Mouse (Mus musculus): ENCODE measurements around the gene Tgif2.
"Not testable (repeated sequence)": the region's sequence is repeated elsewhere in the genome, so short reads cannot be mapped to it uniquely, and the experiment has no call there.

Gene Tgif2

DNA sequence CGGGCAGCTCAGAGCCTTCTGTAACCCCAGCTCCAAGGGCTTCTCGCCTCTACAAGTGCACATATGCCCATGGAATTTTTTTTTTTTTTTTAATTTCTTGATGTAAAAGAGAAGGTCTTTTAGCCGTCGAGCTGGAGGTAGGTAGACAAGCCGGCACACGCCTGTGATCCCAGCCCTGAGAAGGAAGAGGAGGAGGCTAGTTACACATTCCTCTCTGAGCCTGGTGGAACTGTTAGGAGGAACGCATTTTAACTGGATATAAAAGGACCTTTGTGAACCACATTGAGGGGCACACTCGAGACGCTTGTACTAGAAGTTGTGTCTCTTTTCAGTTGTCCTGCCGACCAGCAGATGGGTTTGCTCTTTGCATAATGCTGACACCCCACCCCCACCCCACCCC is 4.9 kb downstream of the Tgif2 start:
- DNase-seq, result peak; percentile 9

DNA sequence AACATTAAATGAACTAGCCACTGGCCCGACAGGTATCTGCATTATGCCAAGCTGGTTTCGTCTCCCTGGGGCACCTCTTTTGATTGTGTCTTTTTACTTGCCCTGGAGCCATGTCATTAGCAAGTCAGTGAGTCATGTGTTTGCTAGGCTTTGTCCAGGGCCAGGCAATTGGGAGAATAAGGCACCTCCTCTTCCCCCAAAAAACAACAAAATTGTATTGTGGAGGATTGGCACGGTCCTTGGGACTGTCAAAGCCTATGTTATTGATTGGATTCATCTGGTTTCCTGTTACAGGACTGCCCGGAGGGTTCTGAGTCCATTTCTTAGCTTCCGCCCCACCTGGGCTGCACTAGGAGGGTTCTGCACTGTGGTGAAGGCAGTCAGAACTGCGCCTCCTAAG is 7.8 kb downstream of the Tgif2 start:
- DNase-seq, result no peak

DNA sequence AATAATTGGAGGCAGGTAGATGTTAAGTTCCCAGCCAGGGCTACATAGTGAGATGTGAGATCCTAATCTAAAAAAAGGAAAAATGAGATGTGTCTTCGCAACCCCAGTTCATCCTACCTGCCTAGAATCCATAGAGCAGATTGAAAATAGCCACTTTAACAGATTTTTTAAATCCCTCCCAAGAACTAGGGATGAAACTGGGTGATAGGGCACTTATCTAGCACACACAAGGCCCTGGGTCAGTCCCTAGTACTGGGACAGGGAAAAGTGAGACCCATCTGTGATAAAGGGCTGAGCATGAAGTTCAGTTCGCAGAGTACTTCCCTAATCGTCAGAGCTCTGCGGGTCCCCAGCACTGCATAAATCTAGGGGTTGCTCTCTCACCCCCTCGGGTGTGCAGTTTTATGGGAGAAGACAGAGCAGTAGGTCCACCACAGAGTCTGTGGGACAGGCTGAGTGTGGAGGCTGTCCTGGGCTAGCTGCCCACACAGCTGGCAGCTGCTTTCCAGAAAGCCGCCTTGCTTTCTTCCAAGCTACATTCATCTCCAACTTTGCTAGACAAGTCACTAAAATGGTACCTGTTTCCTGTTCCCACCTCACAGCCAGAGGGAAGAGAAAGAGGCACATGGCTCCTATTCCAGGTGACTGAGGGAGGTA is 8.8 kb downstream of the Tgif2 start:
- no peak for DNase-seq

GRCm38 (mm10) chr2:156850505-156850904 is 10.7 kb downstream of the Tgif2 start:
- no peak for DNase-seq

GRCm38 (mm10) chr2:156853584-156853983 is 13.8 kb downstream of the Tgif2 start:
- not testable (repeated sequence) for DNase-seq

DNA sequence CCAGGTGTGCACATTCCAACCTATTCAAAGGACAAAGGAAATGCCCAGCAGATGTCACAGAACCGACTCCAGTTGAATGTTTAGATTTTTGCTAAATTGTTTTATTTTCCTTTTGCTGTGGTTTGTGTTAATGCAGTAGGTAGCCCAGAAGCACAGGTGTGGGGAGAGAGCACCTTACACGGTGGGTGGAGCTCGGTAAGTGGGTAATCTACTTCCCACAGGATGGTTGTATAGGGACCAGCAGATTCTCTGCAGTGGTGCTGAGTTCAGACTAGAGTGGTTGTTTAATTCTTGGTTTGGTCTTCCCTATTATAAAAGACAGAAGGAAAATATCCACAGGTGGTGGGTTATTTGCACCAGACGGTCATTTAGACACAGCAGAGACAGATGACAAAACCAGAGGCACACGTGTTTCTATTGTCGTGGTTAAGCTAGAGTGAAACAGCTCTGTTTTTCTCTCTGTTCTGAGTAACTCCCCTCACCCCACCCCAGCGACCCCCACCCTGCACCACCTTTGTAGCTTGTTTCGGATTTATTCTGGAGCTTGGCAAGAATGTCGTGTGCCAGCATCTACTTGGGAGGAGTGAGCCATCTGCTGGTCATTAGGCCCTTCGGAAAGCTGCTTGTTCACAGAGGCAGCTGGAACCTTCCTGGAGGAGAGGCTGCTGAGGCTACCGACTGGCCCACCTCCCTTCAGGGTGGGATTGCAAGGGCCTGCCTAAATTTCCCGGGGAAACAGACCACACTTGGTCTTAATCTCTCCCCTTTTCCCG is 14.4 kb downstream of the Tgif2 start:
- DNase-seq, result peak; percentile 66

- no peak for DNase-seq
Measured at GRCm38 (mm10) chr2:156856311-156856710, 16.5 kb downstream of the Tgif2 start.

GRCm38 (mm10) chr2:156857385-156857791 is 17.6 kb downstream of the Tgif2 start:
- no peak for DNase-seq

DNA sequence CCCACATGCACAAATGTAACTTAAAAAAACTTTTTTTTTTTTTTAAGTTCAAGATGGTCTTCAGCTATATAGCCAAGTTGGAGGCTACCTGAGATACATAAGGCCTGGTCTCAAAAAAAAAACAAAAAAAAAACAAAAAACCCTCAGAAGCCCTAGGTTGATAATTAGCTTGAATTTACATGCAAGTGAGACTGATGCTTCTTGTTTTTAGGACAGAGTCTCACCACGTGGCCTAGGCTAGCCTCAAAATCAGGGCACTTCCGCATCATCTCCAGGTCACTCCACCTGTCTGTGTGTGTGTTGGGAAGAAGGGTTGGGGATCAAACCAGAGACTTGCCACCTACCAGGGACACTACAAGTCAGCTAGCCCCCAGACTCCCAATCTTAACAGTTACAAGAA is 18.0 kb downstream of the Tgif2 start, which contains the start of gene 4930518I15Rik:
Gene 4930518I15Rik (minus strand): TSS at position 112 of the 400 bp plus-strand sequence.
- no peak for DNase-seq

DNA sequence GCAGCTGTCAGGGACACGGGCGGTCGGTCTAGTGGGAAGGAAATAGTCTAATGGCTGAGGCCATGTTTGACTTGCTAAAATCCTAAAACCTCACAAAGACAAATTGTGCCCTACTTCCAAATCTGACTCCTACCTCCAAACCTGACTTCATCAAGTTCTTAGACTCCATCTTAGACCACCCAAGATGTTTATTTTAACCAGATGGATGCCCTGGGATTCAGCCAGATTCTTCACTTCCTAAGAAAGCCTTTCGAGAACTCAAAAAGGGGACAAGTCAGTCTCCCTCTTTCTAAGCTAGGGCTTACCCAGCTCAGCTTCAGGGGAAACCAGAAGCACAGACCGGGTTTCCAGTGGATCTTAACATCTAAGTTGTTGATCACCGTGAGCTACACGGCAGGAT is 18.9 kb downstream of the Tgif2 start:
- DNase-seq, result no peak

DNA sequence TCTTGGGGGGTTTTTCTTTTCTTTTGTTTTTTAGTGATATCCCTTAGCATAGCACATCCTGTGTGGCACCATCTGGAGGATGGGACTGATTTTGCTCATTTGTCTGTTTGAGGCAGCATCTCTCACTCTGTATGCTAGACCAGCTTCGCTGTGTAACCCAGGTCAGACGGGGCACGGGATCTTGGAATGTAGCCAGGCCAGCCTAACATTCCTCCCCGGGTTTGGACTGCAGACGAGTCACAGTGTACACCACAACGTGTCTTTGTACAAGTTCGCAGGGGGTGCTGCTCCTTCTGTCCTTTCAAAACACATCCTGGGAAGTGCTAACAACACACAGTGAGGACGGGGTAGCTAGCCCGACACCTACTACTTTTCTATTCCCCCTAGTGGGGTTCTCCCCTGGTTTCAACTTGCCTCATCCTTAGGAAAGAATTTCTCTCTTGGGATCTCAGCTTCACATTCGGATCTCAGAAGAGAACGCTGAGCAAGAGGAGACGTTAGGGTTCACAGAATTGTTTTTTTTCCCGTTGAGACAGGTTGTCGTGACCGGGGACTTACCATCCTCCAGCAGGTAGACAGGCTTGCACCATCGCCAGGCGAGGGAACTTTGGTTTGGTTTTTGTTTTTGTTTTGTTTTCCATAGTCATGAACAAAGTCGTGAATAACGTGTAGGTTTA is 22.4 kb downstream of the Tgif2 start:
- peak; percentile 69 for DNase-seq

DNA sequence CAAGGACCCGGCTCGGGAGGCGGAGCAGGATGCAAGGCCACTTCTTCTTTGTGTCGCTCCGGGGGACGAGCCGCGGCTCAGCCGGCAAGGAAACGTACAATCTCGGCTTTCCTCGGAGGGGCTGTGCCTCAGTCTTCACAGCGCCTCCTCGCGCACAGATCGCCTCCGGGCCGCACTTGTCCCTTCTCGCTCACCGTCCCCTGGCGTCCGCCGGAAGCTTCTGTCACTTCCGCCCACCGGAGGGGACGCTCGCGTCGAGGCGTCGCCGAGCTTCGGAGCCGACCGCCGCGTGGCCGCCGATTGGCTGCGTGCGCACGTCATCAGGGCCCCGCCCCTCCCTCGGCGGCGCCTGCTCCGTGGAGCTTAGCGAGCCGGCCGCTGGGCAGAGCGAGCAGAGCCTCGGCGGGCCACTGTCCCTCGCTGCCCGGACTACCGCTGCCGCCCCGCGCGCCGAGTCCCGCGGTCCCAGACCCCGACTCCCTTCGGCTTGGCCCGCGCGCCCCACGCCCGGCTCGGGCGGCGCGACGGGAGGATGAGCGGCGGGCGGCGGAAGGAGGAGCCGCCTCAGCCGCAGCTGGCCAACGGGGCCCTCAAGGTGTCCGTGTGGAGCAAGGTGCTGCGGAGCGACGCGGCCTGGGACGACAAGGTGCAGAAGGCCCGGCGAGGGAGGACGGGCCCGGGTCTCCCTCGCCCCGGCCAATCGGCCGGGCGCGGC is 23.1 kb downstream of the Tgif2 start, which contains the start of gene Rab5if:
Gene Rab5if (plus strand): TSS at position 357 of the 715 bp plus-strand sequence.
- DNase-seq, result peak; percentile 99

- DNase-seq, result no peak
Measured at GRCm38 (mm10) chr2:156863487-156864160, 23.8 kb downstream of the Tgif2 start.

DNA sequence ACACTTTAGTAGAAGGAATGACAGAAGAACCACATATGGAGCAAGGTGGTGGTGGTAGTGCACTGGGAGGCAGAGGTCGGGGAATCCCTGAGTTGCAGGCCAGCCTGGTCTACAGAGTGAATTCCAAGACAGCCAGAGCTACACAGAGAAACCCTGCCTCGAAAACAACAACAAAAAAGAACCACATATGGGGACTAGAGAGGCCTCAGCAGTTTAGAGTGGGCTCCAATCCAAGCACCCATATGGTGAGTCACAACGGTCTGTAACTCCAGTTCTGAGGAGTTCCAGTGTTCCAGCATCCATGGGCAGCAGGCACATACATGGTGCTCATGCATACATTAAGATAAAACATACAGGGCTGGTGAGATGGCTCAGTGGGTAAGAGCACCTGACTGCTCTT is 24.7 kb downstream of the Tgif2 start:
- no peak for DNase-seq

GRCm38 (mm10) chr2:156868994-156869393 is 29.2 kb downstream of the Tgif2 start:
- DNase-seq, result no peak

DNA sequence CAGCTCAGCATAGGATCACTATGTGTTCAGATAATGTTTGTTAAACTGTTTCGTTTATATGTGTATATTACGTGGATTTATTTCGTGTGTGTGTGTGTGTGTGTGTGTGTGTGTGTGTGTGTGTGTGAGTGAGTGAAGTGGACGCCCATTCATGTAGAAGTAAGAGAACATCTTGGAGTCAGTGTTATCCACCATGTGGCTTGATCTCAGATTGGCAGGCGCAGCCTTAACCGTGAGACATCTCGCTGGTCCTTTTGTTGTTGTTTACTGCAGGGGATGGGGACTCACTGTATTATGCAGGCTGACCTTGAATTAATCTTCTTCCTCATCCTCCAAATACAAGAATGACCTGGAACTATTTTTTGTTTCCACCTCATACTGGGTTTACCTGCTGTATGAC is 29.7 kb downstream of the Tgif2 start:
- DNase-seq, result no peak

DNA sequence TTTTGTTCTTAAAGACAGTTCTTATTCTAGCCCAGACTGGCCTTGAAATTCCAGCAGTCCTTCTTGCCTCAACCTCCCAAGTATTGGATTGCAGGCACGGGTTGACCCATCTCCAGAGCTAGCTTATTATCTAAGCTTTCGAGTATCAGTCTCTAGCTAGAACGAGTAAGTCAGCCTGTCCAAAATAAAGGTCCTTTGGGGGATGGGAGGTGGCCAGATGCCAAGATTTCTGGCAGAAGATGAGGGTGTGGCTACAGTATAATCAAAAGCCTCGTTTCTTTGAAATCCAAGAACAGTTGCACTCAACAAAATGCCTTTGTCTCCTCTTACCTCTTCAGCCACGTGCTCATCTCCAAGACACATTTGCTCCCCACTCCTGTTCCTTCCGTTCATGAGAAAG is 30.7 kb downstream of the Tgif2 start:
- no peak for DNase-seq

- peak; percentile 78 for DNase-seq
Measured at GRCm38 (mm10) chr2:156873629-156874028, 33.8 kb downstream of the Tgif2 start.

GRCm38 (mm10) chr2:156874047-156874759 is 34.4 kb downstream of the Tgif2 start:
- no peak for DNase-seq

DNA sequence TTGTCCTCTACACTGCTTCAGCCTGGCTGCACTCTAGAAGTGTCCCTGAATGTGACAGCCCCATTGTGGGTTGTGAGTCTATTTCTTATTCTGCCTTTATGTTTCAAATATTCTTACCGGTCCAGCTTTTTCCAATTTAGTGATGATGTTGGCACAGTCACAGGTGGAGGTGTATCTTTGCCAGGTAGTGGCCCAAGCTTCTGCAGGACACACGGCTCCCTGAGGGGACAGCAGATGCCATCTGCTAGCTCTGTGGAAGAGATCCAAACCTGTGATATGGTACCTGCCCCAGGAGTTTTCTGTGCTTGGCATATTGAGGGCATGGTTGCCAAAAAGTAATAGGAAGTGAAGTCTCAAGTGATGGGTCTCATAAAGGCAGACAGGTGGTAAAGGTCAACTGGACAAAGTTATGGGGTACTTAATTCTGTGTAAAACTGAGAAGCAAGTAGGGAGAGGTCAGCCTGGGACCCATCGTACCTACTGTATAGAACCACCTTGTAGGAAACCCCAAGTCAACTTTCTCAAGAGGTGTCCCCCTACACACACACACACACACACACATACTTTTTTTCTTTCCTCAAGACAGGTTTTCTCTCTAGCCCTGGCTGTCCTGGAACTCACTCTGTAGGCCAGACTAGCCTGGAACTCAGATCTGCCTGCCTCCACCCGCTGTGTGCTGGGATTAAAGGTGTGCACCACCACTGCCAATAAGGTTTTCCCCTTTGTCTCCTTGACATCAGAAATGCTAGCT is 35.1 kb downstream of the Tgif2 start:
- no peak for DNase-seq

DNA sequence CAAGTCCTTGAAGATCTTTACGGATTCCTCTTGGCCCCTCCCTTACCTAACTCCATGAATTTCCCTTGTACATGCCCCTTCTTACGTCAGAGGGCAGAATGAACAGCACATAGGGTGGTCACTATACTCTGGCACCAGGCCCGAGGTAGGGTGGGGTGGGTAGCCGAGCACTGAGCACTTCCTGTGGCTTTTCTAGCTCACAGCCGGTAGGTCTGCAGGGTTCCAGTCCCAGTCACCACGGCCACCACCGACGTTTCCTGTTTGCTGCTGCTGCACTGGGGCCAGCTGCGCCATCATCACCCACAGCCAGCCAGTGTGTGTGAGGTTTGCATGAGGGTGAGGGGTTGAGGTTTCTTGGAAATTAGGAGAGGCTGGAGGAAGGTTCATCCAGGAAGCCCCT is 37.9 kb downstream of the Tgif2 start:
- no peak for DNase-seq
